Mouse (Mus musculus) liver, embryonic 11.5 days (tissue): ENCODE measurements around the gene Nccrp1. TPM values are rescaled to one million over a fixed set of nuclear protein-coding genes. Genes with fewer than 3 reads are reported as not detected.

Experiments used
- ATAC-seq: fragments of 200-750 bp; cut with Nextera tagmentation; replicated peaks from 2 replicates; pipeline ENCODE4 v1.8.0; 2017; ENCODE audit warnings: moderate number of reproducible peaks, mild to moderate bottlenecking, moderate TSS enrichment, moderate library complexity; ENCODE audit not compliant: low FRiP score
- DNase-seq: peaks from one replicate; pipeline ENCODE4 v3.0.0-alpha.2; 2017; ENCODE audit warnings: low spot score
- H3K27ac ChIP-seq: fragments of 300-500 bp; sonication (generic); 2 replicates; pipeline ENCODE4 v1.5.1; 2014; ENCODE audit warnings: mild to moderate bottlenecking, low read depth, low read length, control low read depth
- H3K27me3 ChIP-seq: fragments of 300-500 bp; sonication (generic); replicated peaks from 2 replicates; pipeline ENCODE4 v1.6.1; 2014; ENCODE audit warnings: low read length, mixed read lengths; ENCODE audit not compliant: control insufficient read depth, insufficient read depth
- H3K36me3 ChIP-seq: fragments of 300-500 bp; sonication (generic); 2 replicates; pipeline ENCODE4 v1.6.1; 2014; ENCODE audit warnings: mild to moderate bottlenecking, low read length, moderate library complexity, mixed read lengths; ENCODE audit not compliant: control insufficient read depth, insufficient read depth
- H3K4me1 ChIP-seq: fragments of 300-500 bp; sonication (generic); replicated peaks from 2 replicates; pipeline ENCODE4 v1.6.1; 2014; ENCODE audit warnings: low read length, mixed read lengths; ENCODE audit not compliant: control insufficient read depth, insufficient read depth
- H3K4me2 ChIP-seq: fragments of 300-500 bp; sonication (generic); 2 replicates; pipeline ENCODE4 v1.6.1; 2014; ENCODE audit warnings: mild to moderate bottlenecking, control low read depth, moderate library complexity
- H3K4me3 ChIP-seq: fragments of 300-500 bp; sonication (generic); 2 replicates; pipeline ENCODE4 v1.5.1; 2014; ENCODE audit warnings: low read depth, low read length, control low read depth
- H3K9ac ChIP-seq: fragments of 300-500 bp; sonication (generic); 2 replicates; pipeline ENCODE4 v1.6.1; 2014; ENCODE audit warnings: low read depth, low read length, control low read depth
- H3K9me3 ChIP-seq: fragments of 300-500 bp; sonication (generic); 2 replicates; pipeline ENCODE4 v1.6.1; 2016; ENCODE audit warnings: low read length, inconsistent platforms, mixed read lengths; ENCODE audit not compliant: control insufficient read depth
- WGBS: fragments of 180-500 bp; shearing (Covaris S2); extraction: QIAGEN DNeasy Blood & Tissue Kit; methylation state at CpG from one replicate; pipeline ENCODE4 v1.1.7; 2014; 5-methylcytosine and 5-hydroxymethylcytosine counted together
- polyA plus RNA-seq: library from polyadenylated mRNA; unstranded; fragments of >200 nt; fragmentation: Nextera tagmentation; extraction: Ambion mirVana; gene quantifications from 2 replicates; pipeline ENCODE4 v1.2.1, GENCODE M21; 2014

The Nccrp1 gene
- polyA plus RNA-seq, 1 experiment from 2014 or later: not detected

DNA sequence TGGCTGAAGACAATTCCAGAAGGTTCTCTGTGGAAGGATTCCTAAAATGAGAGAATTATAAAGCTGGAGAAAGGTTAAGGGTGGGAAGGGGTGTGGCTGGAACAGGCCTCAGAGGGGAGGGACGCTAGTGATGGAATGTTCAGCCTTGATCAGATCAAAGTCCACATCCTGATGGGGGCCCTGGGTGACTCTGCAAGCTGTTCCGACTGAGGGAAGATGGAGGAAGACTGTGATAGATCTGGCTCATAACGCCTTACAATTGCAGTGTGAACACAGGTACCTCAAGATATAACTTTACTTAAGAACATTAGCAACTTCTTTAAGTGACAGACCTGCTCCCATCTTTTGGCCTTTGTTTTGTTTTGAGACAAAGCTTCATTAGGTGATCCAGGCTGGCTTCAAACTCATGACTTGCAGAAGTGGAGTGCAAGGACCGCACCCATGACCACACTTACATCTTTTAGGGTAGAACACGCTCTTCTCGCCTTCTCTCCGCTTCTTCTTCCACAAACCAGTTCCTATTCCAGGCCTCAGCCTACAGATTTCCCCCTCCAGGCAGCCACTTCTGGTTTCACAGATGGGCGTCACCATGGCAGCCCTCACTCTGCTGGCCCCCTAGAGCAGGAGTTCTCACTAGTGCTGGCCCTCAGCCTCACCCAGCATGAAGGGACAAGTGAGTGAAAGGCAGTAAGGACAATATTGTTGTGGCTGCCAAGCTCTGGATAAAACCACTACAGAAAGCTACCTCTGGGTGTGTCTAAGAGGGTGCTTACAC, 36.7 kb upstream of the Nccrp1 start:
- Histone ChIP-seq H3K4me2 (peak overlapping the region; percentile 50), H3K9ac (peak overlapping the region; percentile 43), H3K4me1 (peaks cover 82% of the 10 kb centered on the region), H3K36me3 (no peaks in the 10 kb centered on the region), H3K4me3 (no peak overlapping the region), H3K9me3 (no peaks in the 10 kb centered on the region), H3K27me3 (no peaks in the 10 kb centered on the region), H3K27ac (peak overlapping the region; percentile 87)
- 54% methylated on average over 8 of the region's 8 CpGs for WGBS
- DNase-seq: no peak
- ATAC-seq: peak; percentile 62

DNA sequence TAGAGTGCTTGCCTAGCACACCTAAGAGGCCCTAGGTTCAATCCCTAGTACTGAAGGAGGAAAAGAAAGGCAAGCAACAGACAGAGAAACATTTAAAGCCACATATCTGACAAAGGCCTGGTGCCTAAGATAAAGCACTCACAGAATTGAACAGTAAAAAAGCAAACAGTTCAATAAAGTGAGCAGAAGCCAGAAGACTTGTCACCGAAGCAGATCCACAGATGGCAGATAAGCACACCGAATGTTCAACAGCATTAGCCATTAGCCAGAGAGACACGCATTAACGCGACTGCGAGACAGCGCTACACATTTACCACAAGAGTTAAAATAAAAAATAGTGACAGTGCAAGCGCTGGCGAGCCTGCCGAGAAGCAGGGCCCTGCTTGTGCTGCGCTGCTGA, 35.8 kb upstream of the Nccrp1 start:
- H3K4me2 ChIP-seq: peak overlapping the region; percentile 50
- H3K27ac ChIP-seq: peak overlapping the region; percentile 87
- DNase-seq: no peak
- H3K4me3 ChIP-seq: no peak overlapping the region
- no peaks in the 10 kb centered on the region for H3K27me3 ChIP-seq
- no peak for ATAC-seq
- H3K9ac ChIP-seq: 0 out of 2 replicates have a peak overlapping the region, but pooled peaks have one; percentile 43
- peaks cover 85% of the 10 kb centered on the region for H3K4me1 ChIP-seq
- no peaks in the 10 kb centered on the region for H3K9me3 ChIP-seq
- no peaks in the 10 kb centered on the region for H3K36me3 ChIP-seq
- 51% methylated on average over 11 of the region's 11 CpGs for WGBS

DNA sequence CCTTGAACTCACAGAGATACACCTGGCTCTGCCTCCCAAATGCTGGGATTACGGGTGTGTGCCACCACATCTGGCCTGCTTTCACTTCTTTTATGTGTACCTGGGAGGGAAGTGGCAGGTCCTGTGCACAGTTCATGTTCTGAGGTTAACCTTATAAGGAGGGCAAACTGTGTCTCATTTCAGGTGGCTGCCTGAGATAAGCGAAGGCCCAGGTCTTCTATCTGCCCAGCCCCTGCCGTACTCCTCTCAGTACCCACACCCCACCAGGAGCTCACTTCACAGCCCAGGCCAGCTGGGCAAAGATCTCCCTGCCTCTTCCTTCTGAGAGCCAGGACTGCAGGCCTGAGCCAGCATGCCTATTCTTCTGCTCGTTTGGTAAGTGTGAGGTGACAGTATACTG, 34.7 kb upstream of the Nccrp1 start:
- DNase-seq (no peak), ATAC-seq (peak; percentile 91)
- peaks cover 85% of the 10 kb centered on the region for H3K4me1 ChIP-seq
- H3K9ac ChIP-seq: peak overlapping the region; percentile 46
- H3K36me3 ChIP-seq: no peaks in the 10 kb centered on the region
- H3K27me3 ChIP-seq: no peaks in the 10 kb centered on the region
- no peaks in the 10 kb centered on the region for H3K9me3 ChIP-seq
- 59% methylated on average over 4 of the region's 4 CpGs for WGBS
- H3K27ac ChIP-seq: peak overlapping the region; percentile 87
- H3K4me2 ChIP-seq: peak overlapping the region; percentile 50
- H3K4me3 ChIP-seq: no peak overlapping the region

DNA sequence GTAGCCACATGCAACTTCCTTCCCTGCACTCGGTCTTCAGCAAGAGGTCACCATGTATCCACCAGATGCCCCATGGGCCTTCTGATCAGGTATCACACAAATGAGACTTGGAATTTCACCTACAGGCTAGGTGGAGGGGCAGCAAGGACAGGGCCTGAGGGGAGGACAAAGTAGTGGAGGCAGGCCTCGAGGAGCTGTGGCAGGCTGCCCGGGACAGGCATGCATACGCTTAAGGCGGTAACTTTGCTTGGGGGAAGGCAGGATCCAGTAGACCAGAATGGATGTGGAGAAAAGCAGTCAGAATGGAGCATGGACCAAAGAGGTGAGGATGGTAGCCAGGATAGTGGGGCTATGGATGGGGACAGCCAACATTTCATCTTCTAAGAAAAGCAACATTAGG, 32.8 kb upstream of the Nccrp1 start:
- Histone ChIP-seq H3K9me3 (no peaks in the 10 kb centered on the region), H3K4me2 (no peak overlapping the region), H3K4me3 (no peak overlapping the region), H3K4me1 (peaks cover 90% of the 10 kb centered on the region), H3K27me3 (no peaks in the 10 kb centered on the region), H3K27ac (0 out of 2 replicates have a peak overlapping the region, but pooled peaks have one; percentile 29), H3K9ac (no peak overlapping the region), H3K36me3 (no peaks in the 10 kb centered on the region)
- WGBS: 80% methylated on average over 5 of the region's 5 CpGs
- no peak for ATAC-seq
- DNase-seq: no peak

DNA sequence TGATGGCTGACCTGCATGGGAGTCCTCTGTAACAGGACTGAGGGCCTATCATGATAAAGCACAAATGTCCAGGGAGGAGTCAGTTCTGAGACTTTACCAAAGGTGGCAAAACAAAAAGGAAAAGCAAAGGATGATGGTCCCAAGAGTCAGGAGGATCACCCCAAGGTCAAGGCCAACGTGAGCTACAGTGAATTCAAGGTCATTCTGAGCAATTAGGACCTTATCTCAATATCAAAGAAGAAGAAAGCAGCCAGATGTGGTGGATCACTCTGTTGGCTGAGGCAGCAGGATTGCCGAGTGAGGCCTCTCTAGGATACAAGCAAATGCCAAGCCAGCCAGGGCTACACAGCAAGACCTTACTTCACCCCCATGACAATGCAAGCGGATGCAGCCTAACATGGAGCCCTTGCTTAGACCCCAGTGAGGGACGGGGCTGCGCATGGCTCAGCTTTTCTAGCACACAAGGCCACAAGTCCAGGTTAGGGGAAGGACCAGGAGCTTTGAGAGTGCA, 31.5 kb upstream of the Nccrp1 start:
- no peak overlapping the region for H3K27ac ChIP-seq
- ATAC-seq: no peak
- peaks cover 90% of the 10 kb centered on the region for H3K4me1 ChIP-seq
- no peaks in the 10 kb centered on the region for H3K9me3 ChIP-seq
- H3K27me3 ChIP-seq: no peaks in the 10 kb centered on the region
- WGBS: 72% methylated on average over 5 of the region's 5 CpGs
- DNase-seq: no peak
- H3K9ac ChIP-seq: no peak overlapping the region
- no peak overlapping the region for H3K4me3 ChIP-seq
- H3K4me2 ChIP-seq: no peak overlapping the region
- H3K36me3 ChIP-seq: no peaks in the 10 kb centered on the region

DNA sequence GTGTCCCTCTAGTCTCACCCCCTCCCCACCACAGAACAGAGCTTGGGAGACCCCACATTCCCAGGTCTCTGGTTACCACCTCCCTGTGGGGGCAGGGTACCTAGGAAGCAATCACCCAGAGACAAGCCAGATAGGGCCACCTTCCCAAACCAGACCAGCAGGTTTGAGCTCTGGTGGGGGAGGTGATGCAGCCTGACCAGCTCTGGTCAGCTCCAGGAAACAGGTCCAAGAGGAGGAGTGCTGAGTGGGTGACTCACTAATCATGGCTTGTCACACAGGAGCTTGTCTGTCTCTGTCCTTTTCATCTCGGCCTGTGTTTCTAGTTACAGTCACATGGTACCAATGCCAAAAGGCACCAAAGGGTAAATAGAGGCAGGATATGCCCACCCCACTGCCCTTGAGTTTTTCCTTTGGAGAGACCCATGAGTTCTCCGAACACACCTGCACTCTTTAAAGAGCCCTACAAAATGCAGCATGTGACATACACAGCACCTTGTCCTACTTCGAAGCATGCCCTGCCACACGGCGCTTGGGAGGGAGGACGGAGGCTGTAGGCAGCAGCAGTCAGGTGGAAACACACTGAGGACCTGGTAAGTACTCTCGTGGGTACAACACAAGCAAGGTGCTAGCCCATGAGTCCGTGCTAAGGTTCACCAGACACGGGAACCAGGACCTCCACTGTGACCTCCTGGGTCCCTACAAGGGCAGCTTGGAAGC, 30.9 kb upstream of the Nccrp1 start:
- H3K4me3 ChIP-seq: no peak overlapping the region
- peaks cover 90% of the 10 kb centered on the region for H3K4me1 ChIP-seq
- ATAC-seq: no peak
- peak overlapping the region; percentile 68; the same call in 1 of the 2 replicates for H3K27ac ChIP-seq
- H3K9ac ChIP-seq: no peak overlapping the region
- no peaks in the 10 kb centered on the region for H3K27me3 ChIP-seq
- no peaks in the 10 kb centered on the region for H3K9me3 ChIP-seq
- WGBS: 72% methylated on average over 9 of the region's 9 CpGs
- H3K36me3 ChIP-seq: no peaks in the 10 kb centered on the region
- DNase-seq: no peak
- H3K4me2 ChIP-seq: no peak overlapping the region

DNA sequence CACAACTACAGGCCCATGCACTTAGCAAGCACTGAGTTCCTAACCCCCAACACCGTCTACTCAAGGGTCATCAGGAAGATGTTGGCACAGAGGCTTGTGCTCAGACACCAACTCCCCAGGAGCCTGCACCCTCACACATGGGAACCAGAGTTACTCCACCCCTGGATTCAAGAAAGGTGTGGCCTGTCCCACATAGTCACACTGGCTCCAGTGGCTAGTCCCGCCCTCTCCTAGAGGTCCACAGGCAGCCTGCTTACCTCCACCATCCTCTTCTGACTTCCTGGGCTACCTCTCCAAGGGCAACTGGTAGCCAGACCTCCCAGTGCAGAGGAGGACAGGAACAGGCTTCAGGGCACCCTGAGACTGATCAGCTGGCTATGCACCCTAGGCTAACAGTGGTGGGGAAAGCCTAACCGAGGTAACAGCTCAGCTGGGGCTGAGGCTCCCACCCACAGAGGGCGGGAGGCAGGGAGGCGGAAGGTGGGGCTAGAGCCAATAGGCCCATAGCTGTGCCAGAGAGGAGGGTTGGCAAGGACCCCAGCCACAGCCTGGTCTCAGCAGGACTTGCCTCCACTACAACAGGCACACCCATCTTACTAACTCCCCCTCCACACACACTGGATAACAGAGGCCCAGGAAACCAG, 29.3 kb upstream of the Nccrp1 start:
- Histone ChIP-seq H3K9ac (peak overlapping the region; percentile 12; the same call in 1 of the 2 replicates), H3K27me3 (no peaks in the 10 kb centered on the region), H3K36me3 (no peaks in the 10 kb centered on the region), H3K4me2 (peak overlapping the region; percentile 35), H3K27ac (peak overlapping the region; percentile 68), H3K4me3 (no peak overlapping the region), H3K4me1 (peaks cover 82% of the 10 kb centered on the region), H3K9me3 (no peaks in the 10 kb centered on the region)
- DNase-seq (no peak), ATAC-seq (peak; percentile 62)
- WGBS: 57% methylated on average over 5 of the region's 5 CpGs

DNA sequence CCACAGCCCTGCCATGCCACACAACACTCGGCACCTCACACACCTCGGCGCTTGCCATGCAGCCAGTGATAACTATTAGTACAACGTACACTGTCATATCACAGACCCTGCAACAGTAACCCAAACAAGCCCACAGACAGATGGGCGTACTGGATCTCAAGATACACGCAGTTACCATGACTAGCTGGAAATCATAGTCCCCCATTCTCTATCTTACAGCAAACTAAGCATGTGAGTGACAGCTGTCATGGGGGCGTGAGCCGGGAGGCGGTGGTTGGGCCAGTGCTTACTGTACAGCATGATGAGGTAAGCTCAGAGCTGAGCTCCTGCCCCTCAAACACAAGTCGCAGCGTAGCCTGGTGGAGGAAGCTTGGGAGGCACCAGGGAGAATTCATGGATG, 28.5 kb upstream of the Nccrp1 start:
- Histone ChIP-seq H3K4me3 (0 out of 2 replicates have a peak overlapping the region, but pooled peaks have one; percentile 4), H3K27ac (no peak overlapping the region), H3K27me3 (no peaks in the 10 kb centered on the region), H3K4me2 (no peak overlapping the region; the same call in 1 of the 2 replicates), H3K36me3 (no peaks in the 10 kb centered on the region), H3K4me1 (peaks cover 86% of the 10 kb centered on the region), H3K9me3 (no peaks in the 10 kb centered on the region), H3K9ac (no peak overlapping the region)
- no peak for DNase-seq
- WGBS: 76% methylated on average over 11 of the region's 11 CpGs
- ATAC-seq: peak; percentile 51
